ENCODE assay signal across 8 mouse cellular contexts in genomic region chr7:34233909-34234609, GRCm38 (mm10). TPM values are rescaled to one million over a fixed set of nuclear protein-coding genes. Genes with fewer than 3 reads are reported as not detected.
DNase-seq lines count a peak whose midpoint lies in the region; ATAC-seq lines count a peak whose summit lies in the region.

No protein-coding gene starts in this region.

- H3K36me3 ChIP-seq in heart, embryonic 10.5 days, result peaks cover 29% of the 10 kb centered on the region
- peaks cover 32% of the 10 kb centered on the region for H3K36me3 ChIP-seq in kidney, embryonic 15.5 days

- DNase-seq in B cell, adult 2 months, result peak; percentile 97
- peak; percentile 100 for DNase-seq in brain, adult 2 months (ENCODE audit: low read depth, low spot score)
- DNase-seq in heart, embryonic 10.5 days (ENCODE audit: low spot score), result peak; percentile 99
- peak; percentile 99 for DNase-seq in liver
- DNase-seq in spleen, postnatal 4 days (ENCODE audit: low spot score in 2 of 2), result peak; percentile 97

- peak overlapping the region; percentile 67 for H3K4me2 ChIP-seq in kidney, embryonic 15.5 days

- peak overlapping the region; percentile 96 for H3K27ac ChIP-seq in heart, embryonic 10.5 days
- H3K27ac ChIP-seq in kidney, embryonic 15.5 days, result peak overlapping the region; percentile 94

- no peaks in the 10 kb centered on the region for H3K9me3 ChIP-seq in heart, embryonic 10.5 days
- no peaks in the 10 kb centered on the region for H3K9me3 ChIP-seq in kidney, embryonic 15.5 days (replicated peaks)

- peak overlapping the region; percentile 64 for H3K4me3 ChIP-seq in heart, embryonic 10.5 days
- peak overlapping the region; percentile 52 for H3K4me3 ChIP-seq in kidney, embryonic 15.5 days (replicated peaks)

- under 1% methylated on average over 46 of the region's 46 CpGs for WGBS in heart, embryonic 10.5 days
- under 1% methylated on average over 46 of the region's 46 CpGs for WGBS in kidney, embryonic 15.5 days

- H3K4me1 ChIP-seq in heart, embryonic 10.5 days, result peaks cover 30% of the 10 kb centered on the region
- peaks cover 22% of the 10 kb centered on the region for H3K4me1 ChIP-seq in kidney, embryonic 15.5 days

- H3K9ac ChIP-seq in kidney, embryonic 15.5 days, result peak overlapping the region; percentile 52

- no peaks in the 10 kb centered on the region for H3K27me3 ChIP-seq in heart, embryonic 10.5 days (ENCODE audit: insufficient read depth, poor library complexity, severe bottlenecking)
- H3K27me3 ChIP-seq in kidney, embryonic 15.5 days, result no peaks in the 10 kb centered on the region

- ATAC-seq in erythroblast, adult 5-6 weeks (replicated peaks; ENCODE audit: low FRiP score, poor library complexity, severe bottlenecking), result peak; percentile 93
- peak; percentile 93 for ATAC-seq in kidney, embryonic 15.5 days (replicated peaks; ENCODE audit: low FRiP score)
- ATAC-seq in monocyte, adult 5-6 weeks (replicated peaks; ENCODE audit: insufficient number of reproducible peaks, low FRiP score, low TSS enrichment, poor library complexity, severe bottlenecking), result peak; percentile 69

RNA-seq across cellular contexts. Expression of gene Gpi1, which starts 3.9 kb away (rescaled TPM):
- total RNA-seq in erythroblast, adult 5-6 weeks (2015; ENCODE audit: low replicate concordance), result 159 and 310 TPM in 2 replicates
- 142 and 199 TPM in 2 replicates for total RNA-seq in erythroblast, adult 5-6 weeks (2017; ENCODE audit: low replicate concordance)
- polyA plus RNA-seq in heart, embryonic 10.5 days (2016; fragmentation: Nextera tagmentation; extraction: Ambion mirVana), result 650 and 828 TPM in 2 replicates
- polyA plus RNA-seq in kidney, embryonic 15.5 days (2015; fragmentation: Nextera tagmentation; extraction: Ambion mirVana), result 381 and 404 TPM in 2 replicates
- total RNA-seq in monocyte, adult 5-6 weeks (2017), result 219 to 290 TPM (median 277 TPM) in 3 replicates

RNA-seq across cellular contexts. Expression of gene Gm6096, which starts 16.8 kb away (rescaled TPM):
- not detected in 2 replicates for total RNA-seq in erythroblast, adult 5-6 weeks (2015; ENCODE audit: low replicate concordance)
- 2.0 TPM in 1 of 2 replicates, not detected in the other for total RNA-seq in erythroblast, adult 5-6 weeks (2017; ENCODE audit: low replicate concordance)
- polyA plus RNA-seq in heart, embryonic 10.5 days (2016; fragmentation: Nextera tagmentation; extraction: Ambion mirVana), result 0.57 TPM in 1 of 2 replicates, not detected in the other
- 0.50 TPM in 1 of 2 replicates, not detected in the other for polyA plus RNA-seq in kidney, embryonic 15.5 days (2015; fragmentation: Nextera tagmentation; extraction: Ambion mirVana)
- not detected in 3 replicates for total RNA-seq in monocyte, adult 5-6 weeks (2017)

RNA-seq across cellular contexts. Expression of gene Pdcd2l, which starts 37.6 kb away (rescaled TPM):
- 9.0 and 11.5 TPM in 2 replicates for total RNA-seq in erythroblast, adult 5-6 weeks (2015; ENCODE audit: low replicate concordance)
- total RNA-seq in erythroblast, adult 5-6 weeks (2017; ENCODE audit: low replicate concordance), result 1.7 and 5.0 TPM in 2 replicates
- 65.2 and 67.5 TPM in 2 replicates for polyA plus RNA-seq in heart, embryonic 10.5 days (2016; fragmentation: Nextera tagmentation; extraction: Ambion mirVana)
- polyA plus RNA-seq in kidney, embryonic 15.5 days (2015; fragmentation: Nextera tagmentation; extraction: Ambion mirVana), result 64.8 and 67.7 TPM in 2 replicates
- 22.9 to 36.0 TPM (median 31.0 TPM) in 3 replicates for total RNA-seq in monocyte, adult 5-6 weeks (2017)

Comparison
In these comparisons a context has a peak if more than half of its experiments do, and no peak if none do; other contexts are left out.
1. Peak in every context shown above with its lines: DNase-seq, ATAC-seq, H3K4me3 ChIP-seq and H3K27ac ChIP-seq.